Mouse (Mus musculus): ENCODE results near the gene Cpn2.

DNA sequence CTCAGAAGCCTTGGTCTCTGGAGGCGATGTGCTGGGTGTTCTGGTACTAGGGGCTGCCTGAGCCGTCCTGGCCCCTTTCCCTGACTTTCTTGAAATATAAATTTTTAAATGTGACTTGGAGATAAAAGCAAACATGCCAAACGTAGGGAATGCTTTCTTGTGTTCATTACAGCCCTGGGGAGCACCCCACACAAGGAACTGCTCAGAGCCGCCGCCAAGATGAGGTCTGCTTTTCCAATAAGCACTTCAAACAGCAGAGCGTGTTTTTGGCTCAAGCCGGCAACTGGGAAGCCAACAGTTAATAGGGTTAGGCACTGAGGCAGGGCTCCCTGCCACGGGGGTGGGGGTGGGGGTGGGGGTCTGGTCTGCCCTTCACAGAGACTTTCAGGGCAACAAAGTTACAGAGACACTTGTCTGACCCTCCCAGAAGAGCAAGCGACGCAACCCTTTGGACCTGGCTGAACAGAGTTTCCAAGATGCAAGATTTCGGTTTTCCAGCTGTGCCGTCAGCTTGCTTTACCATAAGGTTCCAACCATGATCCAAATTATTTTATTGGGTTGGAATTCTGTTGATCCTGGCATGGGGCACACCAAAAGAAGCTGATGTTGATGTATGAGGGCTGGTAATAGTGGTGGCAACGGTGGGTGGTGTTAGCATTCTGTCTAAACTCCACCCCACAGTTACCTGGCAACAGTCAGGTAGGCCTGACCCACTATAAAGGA lies 35.3 kb downstream of the Cpn2 start:
- TF ChIP-seq CTCF (IDR thresholded peaks at IDR 0.05; ENCODE audit: low read depth) (no peak), EP300 (optimal IDR thresholded peaks at IDR 0.05) (no peak)

All from stomach, postnatal 0 days (tissue).